Mouse (Mus musculus) lung, adult 18-20 months (tissue): ENCODE data around the gene Zbtb7b.

Source experiments
- DNase-seq, 2 experiments: peaks; one replicate each; pipeline ENCODE4 v3.0.0; 2022; ENCODE audit warnings: mixed read lengths in 2 of 2

The Zbtb7b gene

GRCm38 (mm10) chr3:89332476-89332875 lies 62.1 kb downstream of the Zbtb7b start:
- no peak for DNase-seq

GRCm38 (mm10) chr3:89332013-89332412 lies 62.6 kb downstream of the Zbtb7b start:
- no peak for DNase-seq

GRCm38 (mm10) chr3:89331561-89331960 lies 63.0 kb downstream of the Zbtb7b start:
- no peak for DNase-seq

- DNase-seq: peak; percentile 34 to 65
Observed at GRCm38 (mm10) chr3:89330948-89331347, 63.6 kb downstream of the Zbtb7b start.

- no peak for DNase-seq
Observed at GRCm38 (mm10) chr3:89330346-89330745, 64.2 kb downstream of the Zbtb7b start.

- DNase-seq: no peak
Observed at GRCm38 (mm10) chr3:89328623-89329022, 66.0 kb downstream of the Zbtb7b start.
